Mouse (Mus musculus): ENCODE measurements at regions not wholly inside any gene's neighbourhood (a gene's known extent, or its start where the extent isn't known, plus 50 kb on each side); places are given as distances from the start of the nearest gene placed in this dataset.

DNA sequence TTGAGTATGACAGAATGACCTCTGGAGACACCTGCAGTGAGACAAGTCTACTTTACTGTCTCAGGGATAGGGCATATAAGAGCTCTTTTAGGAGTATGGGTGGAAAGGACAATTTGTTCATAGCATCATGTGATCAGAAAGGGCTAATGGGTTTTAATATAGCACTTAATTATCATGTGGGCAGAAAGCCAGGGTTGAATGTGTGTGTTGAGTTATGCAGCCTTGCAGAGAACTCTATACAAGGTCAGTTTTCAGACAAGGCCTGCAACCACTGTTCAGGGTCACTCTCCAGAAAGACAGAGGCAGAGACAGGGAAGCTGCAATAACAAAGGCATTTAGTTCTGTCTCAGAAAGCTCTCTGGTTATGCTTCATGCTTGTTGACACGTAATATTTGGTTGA lies 292.6 kb upstream of the Sorcs1 start:
- TF ChIP-seq CTCF (IDR thresholded peaks at IDR 0.05; ENCODE audit: control insufficient read depth, insufficient read depth, insufficient read length) (no peak), CEBPB (IDR thresholded peaks at IDR 0.05; ENCODE audit: low read depth) (no peak), MYOD1 (IDR thresholded peaks at IDR 0.05; ENCODE audit: control insufficient read depth, insufficient read length, low read depth) (no peak), MAX (IDR thresholded peaks at IDR 0.05) (no peak), MYOG (IDR thresholded peaks at IDR 0.05; ENCODE audit: control insufficient read depth, extremely low read depth, insufficient read length) (no peak), USF1 (IDR thresholded peaks at IDR 0.05; ENCODE audit: low read depth) (no peak)

Data from C2C12 (cell line).